Comparison of ENCODE assay signal across 8 mouse cellular contexts in the genomic region with DNA sequence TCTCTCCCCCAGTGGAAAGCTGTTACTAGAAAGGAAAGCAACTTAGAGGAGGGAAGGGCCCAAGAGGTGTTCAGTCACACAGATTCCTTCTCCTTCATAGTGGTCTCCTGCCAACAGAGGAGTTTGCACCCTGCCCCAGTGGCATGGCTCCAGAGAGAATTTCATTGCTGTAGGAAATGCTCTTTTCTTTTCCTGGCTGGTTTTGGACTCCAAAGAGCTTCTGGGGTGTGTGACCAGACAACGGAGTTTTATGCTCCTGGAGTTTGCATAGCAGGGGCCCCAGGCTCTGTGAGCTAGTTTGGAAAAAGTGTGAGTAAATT. TPM values are rescaled to one million over a fixed set of nuclear protein-coding genes. Genes with fewer than 3 reads are reported as not detected.
DNase-seq lines count a peak whose midpoint lies in the region; ATAC-seq lines count a peak whose summit lies in the region.

No protein-coding gene starts in this region.

- H3K4me3 ChIP-seq in intestine, embryonic 15.5 days (replicated peaks) = peak overlapping the region; percentile 77

- H3K9ac ChIP-seq in intestine, embryonic 15.5 days = peak overlapping the region; percentile 77; the same call in 1 of the 2 replicates

- H3K36me3 ChIP-seq in intestine, embryonic 15.5 days = no peaks in the 10 kb centered on the region

- no peak; the same call in 1 of the 2 replicates for ATAC-seq in intestine, embryonic 15.5 days

- WGBS in intestine, embryonic 15.5 days = 0% methylated on average over 1 of the region's 1 CpGs

- peak; percentile 15 to 16 for DNase-seq in adrenal gland, postnatal 36 days
- DNase-seq in adrenal gland, adult 8-10 months = no peak
- peak; percentile 3 for DNase-seq in urinary bladder, postnatal 14 days (ENCODE audit: low spot score)
- no peak for DNase-seq in urinary bladder, postnatal 4 days (ENCODE audit: low spot score in 2 of 2)
- DNase-seq in lung, postnatal 14 days = peak; percentile 11
- no peak for DNase-seq in thymus, postnatal 14 days
- no peak for DNase-seq in right cerebral cortex, postnatal 36 days (ENCODE audit: low spot score in 2 of 2)

- H3K27me3 ChIP-seq in intestine, embryonic 15.5 days (replicated peaks) = no peaks in the 10 kb centered on the region

- no peaks in the 10 kb centered on the region for H3K9me3 ChIP-seq in intestine, embryonic 15.5 days

- H3K27ac ChIP-seq in intestine, embryonic 15.5 days = peak overlapping the region; percentile 85

- H3K4me2 ChIP-seq in intestine, embryonic 15.5 days (replicated peaks) = peak overlapping the region; percentile 82

- H3K4me1 ChIP-seq in intestine, embryonic 15.5 days (replicated peaks) = peaks cover 4% of the 10 kb centered on the region

RNA-seq across cellular contexts. Expression of a gene that starts 0.7 kb away (rescaled TPM):
- total RNA-seq in adrenal gland, postnatal 36 days (2021) = 10 to 100 TPM in 1 of 2 experiments, 1 to 10 TPM in 1; 2.2 to 12.7 TPM
- total RNA-seq in adrenal gland, adult 8-10 months (2022) = 1 to 10 TPM; 2.0 to 5.5 (median 3.7) TPM
- 10.0 and 11.1 TPM in 2 replicates for polyA plus RNA-seq in intestine, embryonic 15.5 days (2015; fragmentation: Nextera tagmentation; extraction: Ambion mirVana)

Comparison
In these comparisons a context has a peak if more than half of its experiments do, and no peak if none do; other contexts are left out.
1. DNase-seq: peak in adrenal gland, postnatal 36 days (2 of 2), urinary bladder, postnatal 14 days (single experiment) and lung, postnatal 14 days (single experiment); none in adrenal gland, adult 8-10 months (single experiment), urinary bladder, postnatal 4 days (0 of 2), thymus, postnatal 14 days (single experiment) and right cerebral cortex, postnatal 36 days (0 of 2).